Mouse (Mus musculus) skeletal muscle tissue, adult 2 months (tissue): Measurements from ENCODE around the gene 1110051M20Rik.

Source experiments
- DNase-seq: peaks from one replicate; pipeline ENCODE4 v3.0.0-alpha.2; 2012; ENCODE audit warnings: low read depth, low spot score

1110051M20Rik gene

GRCm38 (mm10) chr2:91349974-91350457, 94.5 kb downstream of the 1110051M20Rik start:
- no peak for DNase-seq

GRCm38 (mm10) chr2:91348936-91349335, 95.6 kb downstream of the 1110051M20Rik start:
- DNase-seq = no peak

DNA sequence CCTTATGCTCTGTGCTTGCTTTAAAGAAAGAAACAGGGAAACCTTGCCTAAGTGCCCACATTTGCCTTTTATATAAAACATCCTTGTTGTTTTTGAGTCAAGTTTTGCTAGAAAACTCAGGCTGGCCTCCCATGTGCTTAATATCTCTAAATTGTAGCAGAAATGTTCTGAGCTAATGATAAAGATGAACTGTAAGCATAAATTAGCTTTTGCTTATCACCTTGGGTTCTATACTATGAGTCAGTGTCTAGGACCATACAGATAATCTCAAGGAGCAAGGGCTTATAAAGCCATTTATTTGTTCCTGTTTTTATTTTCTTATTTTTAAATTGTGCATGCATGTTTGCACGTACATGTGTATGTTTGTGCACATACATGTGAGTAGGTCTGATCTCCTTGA, 98.9 kb downstream of the 1110051M20Rik start:
- no peak for DNase-seq

DNA sequence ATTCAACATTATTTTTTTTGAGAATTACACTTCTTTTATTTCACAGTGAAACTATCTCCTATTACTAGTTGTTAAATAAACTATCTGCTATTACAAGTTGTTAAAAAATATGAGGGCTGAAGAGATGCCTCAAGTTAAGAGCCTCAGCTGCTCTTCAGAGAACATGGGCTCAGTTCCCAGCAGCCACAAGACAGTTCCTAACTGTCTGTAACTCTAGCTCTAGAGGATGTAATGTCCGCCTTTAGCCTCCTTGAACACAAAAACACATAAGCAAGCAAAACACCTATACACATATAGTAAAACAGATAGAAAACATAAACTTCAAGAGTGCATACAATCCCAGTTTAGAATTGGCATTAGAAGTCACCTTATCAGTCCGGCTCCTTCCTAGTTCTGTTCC, 104.9 kb downstream of the 1110051M20Rik start:
- peak; percentile 52 for DNase-seq

GRCm38 (mm10) chr2:91335128-91335527, 109.4 kb downstream of the 1110051M20Rik start:
- DNase-seq = peak; percentile 83

- no peak for DNase-seq
Measured at GRCm38 (mm10) chr2:91331051-91331843, 113.3 kb downstream of the 1110051M20Rik start.

DNA sequence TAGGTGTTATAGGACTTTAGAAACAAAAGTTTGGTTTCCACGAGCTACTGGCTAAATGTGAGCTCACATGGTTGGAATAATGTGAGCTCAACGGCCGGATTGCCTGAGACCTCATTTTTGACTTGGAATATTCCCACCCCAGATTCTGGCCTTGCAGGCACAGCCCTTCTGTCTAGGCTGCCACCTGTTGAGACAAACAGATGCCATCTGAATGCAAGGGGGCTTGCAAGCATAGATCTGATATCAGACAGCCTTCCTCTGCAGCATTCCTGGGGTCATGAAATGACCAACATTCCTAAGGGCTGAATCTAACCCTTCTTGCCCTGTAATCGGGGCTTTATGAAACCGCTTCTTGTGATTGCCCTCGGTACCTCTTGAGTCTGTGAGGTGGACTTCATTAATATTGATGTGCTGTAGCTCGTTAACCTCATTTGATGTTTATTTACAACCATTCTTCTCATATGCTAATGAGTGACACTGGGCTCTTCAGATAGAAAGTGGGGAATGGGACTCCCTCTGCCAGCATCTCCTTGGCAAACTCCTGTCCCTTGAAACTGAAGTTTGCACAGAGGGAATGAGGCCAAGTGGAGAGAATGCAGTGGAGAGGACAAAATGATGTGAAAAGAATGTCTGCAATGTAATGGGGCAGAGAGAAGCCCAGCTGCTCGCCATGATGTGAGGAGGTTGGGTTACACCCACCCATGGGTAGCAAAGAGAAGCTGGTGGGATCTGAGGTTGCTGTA, 114.3 kb downstream of the 1110051M20Rik start:
- DNase-seq = no peak

GRCm38 (mm10) chr2:91328729-91329125, 115.8 kb downstream of the 1110051M20Rik start:
- DNase-seq = no peak

- DNase-seq = no peak
Measured at GRCm38 (mm10) chr2:91327968-91328728, 116.4 kb downstream of the 1110051M20Rik start.

DNA sequence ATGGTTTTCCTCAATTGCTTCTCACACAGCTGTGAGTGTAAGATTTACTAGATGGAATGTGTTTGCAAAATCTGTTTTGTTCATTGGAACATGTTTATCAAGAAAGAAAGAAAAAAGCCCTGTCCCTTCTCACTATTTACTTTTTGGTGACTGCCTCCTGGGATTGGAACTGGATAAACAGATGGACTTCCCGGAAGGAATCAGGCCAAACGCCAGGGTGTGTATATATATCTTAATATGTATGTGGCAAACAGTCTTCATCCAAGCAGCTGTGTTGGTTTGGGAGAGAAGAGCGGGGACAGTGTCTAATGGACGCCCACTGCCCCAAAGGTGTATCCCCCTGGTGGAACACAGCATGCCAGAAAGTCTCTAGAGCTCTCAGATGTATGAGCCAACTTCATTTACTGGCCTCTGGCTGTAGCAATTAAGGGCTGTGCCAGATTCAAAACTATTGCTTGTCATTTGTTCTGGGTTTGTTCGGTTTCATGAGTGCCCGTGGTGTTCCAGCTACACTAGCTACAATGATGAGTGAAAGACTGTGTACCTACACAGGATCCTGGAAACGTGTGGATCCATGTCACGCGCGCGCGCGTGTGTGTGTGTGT, 117.7 kb downstream of the 1110051M20Rik start:
- no peak for DNase-seq

GRCm38 (mm10) chr2:91324761-91325421, 119.6 kb downstream of the 1110051M20Rik start:
- peak; percentile 20 for DNase-seq

DNA sequence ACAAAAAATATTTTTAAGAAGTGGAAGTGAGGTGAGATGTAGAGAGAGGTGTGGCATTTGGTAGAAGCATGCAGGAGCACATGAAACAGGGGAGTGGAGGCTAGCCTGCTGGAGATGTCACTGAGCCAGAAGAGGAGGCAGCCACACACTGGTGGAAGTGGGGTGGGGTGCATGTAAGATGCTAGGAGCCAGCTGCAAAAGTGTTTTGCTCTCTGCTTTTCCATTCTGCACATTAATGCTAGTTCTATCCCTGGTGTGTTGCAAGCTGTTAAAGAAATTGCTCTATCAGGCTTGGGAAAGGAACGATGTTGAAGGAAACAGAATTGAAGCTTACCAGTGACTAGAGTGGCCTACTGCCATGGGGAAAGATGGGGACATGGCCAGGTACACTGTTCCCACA, 120.2 kb downstream of the 1110051M20Rik start:
- DNase-seq = no peak

DNA sequence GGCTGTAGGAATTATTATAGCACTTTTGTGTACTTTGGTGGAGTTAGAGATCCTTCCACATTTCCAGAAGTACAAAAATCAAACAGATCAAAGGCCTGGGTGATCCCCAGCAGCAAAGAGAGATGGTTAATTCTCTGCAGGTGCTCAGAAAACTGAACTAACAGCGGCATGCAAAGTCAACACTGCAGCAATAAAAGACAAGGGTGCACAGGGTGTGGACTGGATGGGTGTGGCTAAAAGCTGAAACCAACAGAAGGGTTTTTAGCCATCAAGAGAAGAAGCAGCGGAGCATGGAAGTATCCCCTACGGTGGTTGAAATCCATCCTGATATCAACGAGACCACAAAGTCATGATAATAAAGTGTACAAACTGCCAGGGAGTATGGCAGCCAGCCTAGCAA, 122.0 kb downstream of the 1110051M20Rik start:
- DNase-seq = no peak

DNA sequence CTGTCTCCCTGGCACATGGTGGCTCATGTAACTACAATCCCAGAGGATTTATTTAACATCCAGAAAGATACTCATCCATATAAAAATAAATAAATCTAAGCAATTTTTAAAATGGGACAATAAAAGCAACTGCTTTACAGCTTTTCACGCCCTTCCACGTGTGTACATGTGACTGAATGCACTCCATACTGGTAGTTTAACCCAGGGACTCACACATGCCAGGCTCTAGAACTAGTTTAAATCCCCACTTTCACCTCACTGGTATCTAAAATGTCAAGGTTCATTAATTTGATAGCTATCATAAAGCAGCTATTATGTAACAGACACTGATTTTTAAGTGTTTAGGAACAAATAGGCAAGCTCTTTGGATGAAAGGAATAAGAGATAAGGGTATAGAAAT, 122.6 kb downstream of the 1110051M20Rik start:
- no peak for DNase-seq

DNA sequence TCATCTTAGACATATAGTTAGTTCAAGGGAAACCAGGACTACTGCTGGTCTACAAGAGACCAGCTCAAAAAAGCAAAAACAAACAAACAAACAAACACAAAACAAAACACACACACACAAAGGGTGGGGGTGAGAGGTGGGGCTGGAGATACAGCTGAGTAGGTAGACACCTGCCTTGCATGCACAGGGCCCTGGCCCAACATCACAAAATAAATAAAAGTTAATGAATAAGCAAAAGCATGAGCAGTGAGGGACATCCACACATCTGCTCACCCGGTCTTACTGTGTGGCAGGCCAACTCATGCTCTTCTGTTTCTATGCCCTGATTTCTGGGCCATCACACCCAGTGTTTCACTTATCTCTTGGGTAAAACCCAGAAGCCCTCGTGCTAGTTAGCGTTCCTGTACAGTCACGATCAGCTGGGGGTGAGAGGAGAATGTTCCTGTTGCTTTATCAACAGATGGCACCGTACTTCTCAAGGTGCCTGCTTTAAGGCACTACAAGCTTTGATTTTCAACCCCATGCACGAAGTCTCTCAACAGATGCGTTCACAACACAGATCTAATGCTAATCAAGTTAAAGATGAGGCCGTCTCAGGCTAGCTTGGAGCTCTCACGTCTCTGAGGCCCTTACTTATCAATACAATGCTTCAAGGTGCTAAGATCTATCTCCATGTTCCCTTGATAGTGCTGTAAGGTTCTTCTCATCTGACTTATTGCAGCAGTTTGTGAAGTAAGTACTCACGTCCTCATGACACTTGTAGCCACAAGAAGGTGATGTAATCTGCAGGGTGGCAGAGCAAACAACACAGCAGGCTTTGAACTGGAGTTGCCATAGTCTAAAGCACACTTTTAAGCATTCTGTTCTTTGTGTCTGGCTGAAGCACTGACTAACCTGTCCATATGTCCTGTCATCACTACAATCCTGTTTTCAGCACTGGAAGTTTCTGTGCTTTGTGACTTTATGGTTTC, 123.7 kb downstream of the 1110051M20Rik start:
- DNase-seq = no peak

DNA sequence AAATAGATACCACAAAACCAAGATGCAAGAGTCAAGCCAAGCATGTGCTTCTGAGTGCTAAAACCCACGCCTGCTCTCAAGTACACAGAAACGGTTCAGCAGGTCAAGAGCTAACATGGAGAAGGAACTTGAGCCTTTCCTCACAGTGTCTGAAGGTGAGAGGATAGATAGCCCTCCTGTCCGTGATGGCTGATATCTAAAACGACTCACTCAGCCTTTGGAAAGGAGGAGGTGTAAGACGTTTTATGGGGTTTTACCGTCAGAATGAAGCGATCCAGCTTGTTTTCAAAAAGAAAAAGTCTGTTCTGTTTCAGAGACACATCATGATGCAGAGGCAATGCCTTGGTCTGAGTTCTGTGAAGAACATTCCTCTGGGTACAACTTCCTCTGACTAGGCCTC, 130.3 kb downstream of the 1110051M20Rik start:
- DNase-seq = no peak

GRCm38 (mm10) chr2:91312578-91313311, 131.8 kb downstream of the 1110051M20Rik start:
- DNase-seq = peak; percentile 43

GRCm38 (mm10) chr2:91309546-91309945, 135.0 kb downstream of the 1110051M20Rik start:
- no peak for DNase-seq

DNA sequence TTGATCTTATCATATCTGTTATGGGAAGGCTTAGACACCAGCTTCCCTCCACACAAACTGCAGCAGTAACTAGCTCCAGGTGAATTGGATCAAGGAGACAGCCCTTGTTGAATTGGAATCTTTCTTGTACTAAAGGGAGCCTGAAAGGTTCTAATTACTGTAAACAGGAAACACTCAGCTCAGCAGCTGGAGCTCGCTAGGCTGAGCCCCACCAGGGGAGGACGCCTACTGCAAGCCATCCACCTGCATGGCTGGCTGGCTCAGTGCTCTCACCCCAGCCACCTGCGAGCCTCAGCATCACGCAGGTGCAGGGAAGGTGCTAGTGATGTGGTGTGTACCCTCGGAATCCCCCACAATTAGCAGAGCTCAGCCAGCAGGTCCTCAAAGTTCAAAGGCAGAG, 135.8 kb downstream of the 1110051M20Rik start:
- DNase-seq = no peak
